Mouse (Mus musculus): Measurements from ENCODE around the gene Cdh12. TPM values are rescaled to one million over a fixed set of nuclear protein-coding genes. Genes with fewer than 3 reads are reported as not detected.

The Cdh12 gene
- total RNA-seq, 2 experiments from 2014 or later, result not detected

- DNase-seq, result no peak
- intact Hi-C loops (cut with DNase I; ENCODE audit: low total_unique reads), result no loop called here
Measured at GRCm38 (mm10) chr15:20682719-20683118, 233.7 kb downstream of the Cdh12 start.

- intact Hi-C loops (cut with DNase I; ENCODE audit: low total_unique reads), result no loop called here
- DNase-seq, result no peak
Measured at GRCm38 (mm10) chr15:20684200-20684599, 235.1 kb downstream of the Cdh12 start.

- no peak for DNase-seq
- intact Hi-C loops (cut with DNase I; ENCODE audit: low total_unique reads), result no loop called here
Measured at GRCm38 (mm10) chr15:20696229-20696628, 247.2 kb downstream of the Cdh12 start.

GRCm38 (mm10) chr15:20711859-20712258, 262.8 kb downstream of the Cdh12 start:
- DNase-seq, result no peak
- intact Hi-C loops (cut with DNase I; ENCODE audit: low total_unique reads), result no loop called here

- intact Hi-C loops (cut with DNase I; ENCODE audit: low total_unique reads), result no loop called here
- no peak for DNase-seq
Measured at GRCm38 (mm10) chr15:20772289-20772688, 323.2 kb downstream of the Cdh12 start.

GRCm38 (mm10) chr15:20773423-20773822, 324.4 kb downstream of the Cdh12 start:
- intact Hi-C loops (cut with DNase I; ENCODE audit: low total_unique reads), result no loop called here
- DNase-seq, result no peak

- intact Hi-C loops (cut with DNase I; ENCODE audit: low total_unique reads), result no loop called here
- DNase-seq, result no peak
Measured at GRCm38 (mm10) chr15:20796999-20797398, 347.9 kb downstream of the Cdh12 start.

- intact Hi-C loops (cut with DNase I; ENCODE audit: low total_unique reads), result no loop called here
- no peak for DNase-seq
Measured at GRCm38 (mm10) chr15:20798541-20798940, 349.5 kb downstream of the Cdh12 start.

GRCm38 (mm10) chr15:20835887-20836286, 386.8 kb downstream of the Cdh12 start:
- DNase-seq, result no peak
- intact Hi-C loops (cut with DNase I; ENCODE audit: low total_unique reads), result no loop called here

GRCm38 (mm10) chr15:20836991-20837390, 387.9 kb downstream of the Cdh12 start:
- DNase-seq, result no peak
- intact Hi-C loops (cut with DNase I; ENCODE audit: low total_unique reads), result no loop called here

- intact Hi-C loops (cut with DNase I; ENCODE audit: low total_unique reads), result no loop called here
- no peak for DNase-seq
Measured at GRCm38 (mm10) chr15:20841479-20841878, 392.4 kb downstream of the Cdh12 start.

GRCm38 (mm10) chr15:20863076-20863475, 414.0 kb downstream of the Cdh12 start:
- no peak for DNase-seq
- intact Hi-C loops (cut with DNase I; ENCODE audit: low total_unique reads), result no loop called here

GRCm38 (mm10) chr15:20872518-20872917, 423.5 kb downstream of the Cdh12 start:
- DNase-seq, result no peak
- intact Hi-C loops (cut with DNase I; ENCODE audit: low total_unique reads), result no loop called here

- no peak for DNase-seq
- intact Hi-C loops (cut with DNase I; ENCODE audit: low total_unique reads), result no loop called here
Measured at GRCm38 (mm10) chr15:20876993-20877392, 427.9 kb downstream of the Cdh12 start.

- no peak for DNase-seq
- intact Hi-C loops (cut with DNase I; ENCODE audit: low total_unique reads), result no loop called here
Measured at GRCm38 (mm10) chr15:20893471-20893870, 444.4 kb downstream of the Cdh12 start.

- intact Hi-C loops (cut with DNase I; ENCODE audit: low total_unique reads), result no loop called here
- no peak for DNase-seq
Measured at GRCm38 (mm10) chr15:20902568-20902967, 453.5 kb downstream of the Cdh12 start.

- no peak for DNase-seq
- intact Hi-C loops (cut with DNase I; ENCODE audit: low total_unique reads), result no loop called here
Measured at GRCm38 (mm10) chr15:20928221-20928620, 479.2 kb downstream of the Cdh12 start.

GRCm38 (mm10) chr15:20944000-20944399, 494.9 kb downstream of the Cdh12 start:
- DNase-seq, result no peak
- intact Hi-C loops (cut with DNase I; ENCODE audit: low total_unique reads), result no loop called here

- DNase-seq, result no peak
- intact Hi-C loops (cut with DNase I; ENCODE audit: low total_unique reads), result no loop called here
Measured at GRCm38 (mm10) chr15:20967463-20967862, 518.4 kb downstream of the Cdh12 start.

GRCm38 (mm10) chr15:20971041-20971440, 522.0 kb downstream of the Cdh12 start:
- intact Hi-C loops (cut with DNase I; ENCODE audit: low total_unique reads), result no loop called here
- no peak for DNase-seq

GRCm38 (mm10) chr15:21000541-21000940, 551.5 kb downstream of the Cdh12 start:
- DNase-seq, result no peak
- intact Hi-C loops (cut with DNase I; ENCODE audit: low total_unique reads), result no loop called here

- DNase-seq, result no peak
- intact Hi-C loops (cut with DNase I; ENCODE audit: low total_unique reads), result no loop called here
Measured at GRCm38 (mm10) chr15:21007931-21008330, 558.9 kb downstream of the Cdh12 start.
